ENCODE assay signal across 7 mouse cellular contexts in genomic region chr2:35514051-35514892, GRCm38 (mm10). TPM values are rescaled to one million over a fixed set of nuclear protein-coding genes. Genes with fewer than 3 reads are reported as not detected.
DNase-seq lines count a peak whose midpoint lies in the region; ATAC-seq and TF ChIP-seq lines count a peak whose summit lies in the region.

No protein-coding gene starts in this region.

- no peaks in the 10 kb centered on the region for H3K36me3 ChIP-seq in intestine, postnatal 0 days (ENCODE audit: control insufficient read depth, insufficient read depth)
- H3K36me3 ChIP-seq in lung, embryonic 14.5 days (ENCODE audit: insufficient read depth), result no peaks in the 10 kb centered on the region

- H3K4me2 ChIP-seq in intestine, postnatal 0 days (replicated peaks; ENCODE audit: low read depth), result 0 out of 2 replicates have a peak overlapping the region, but pooled peaks have one; percentile 13
- peak overlapping the region; percentile 29; the same call in 1 of the 2 replicates for H3K4me2 ChIP-seq in lung, embryonic 14.5 days

- intact Hi-C loops in left cerebral cortex, postnatal 25 days (cut with DNase I), result no loop called here

- H3K27me3 ChIP-seq in intestine, postnatal 0 days (replicated peaks; ENCODE audit: control insufficient read depth, insufficient read depth, low read length), result no peaks in the 10 kb centered on the region
- H3K27me3 ChIP-seq in lung, embryonic 14.5 days (ENCODE audit: insufficient read depth, low read length), result no peaks in the 10 kb centered on the region

- peak overlapping the region; percentile 42; the same call in 1 of the 2 replicates for H3K27ac ChIP-seq in intestine, postnatal 0 days (ENCODE audit: low read depth, low read length)
- peak overlapping the region; percentile 91 for H3K27ac ChIP-seq in lung, embryonic 14.5 days (ENCODE audit: low read depth)

- ATAC-seq in intestine, postnatal 0 days, result 0 out of 2 replicates have a peak, but pooled peaks have one; percentile 7
- ATAC-seq in lung, embryonic 14.5 days (ENCODE audit: insufficient read depth), result peak; percentile 92

- no peak for TF ChIP-seq CTCF in intestine, postnatal 0 days (IDR thresholded peaks at IDR 0.05; ENCODE audit: low read depth)
- TF ChIP-seq CTCF in lung, embryonic 14.5 days (IDR thresholded peaks at IDR 0.05; ENCODE audit: low read depth), result no peak

- no peaks in the 10 kb centered on the region for H3K4me1 ChIP-seq in intestine, postnatal 0 days (replicated peaks; ENCODE audit: control insufficient read depth, insufficient read depth, low read length)
- peaks cover 10% of the 10 kb centered on the region for H3K4me1 ChIP-seq in lung, embryonic 14.5 days (ENCODE audit: insufficient read depth)

- no peak overlapping the region for H3K4me3 ChIP-seq in intestine, postnatal 0 days (ENCODE audit: low read depth, low read length)
- H3K4me3 ChIP-seq in lung, embryonic 14.5 days (ENCODE audit: low read depth, low read length), result no peak overlapping the region

- no peak overlapping the region for H3K9ac ChIP-seq in intestine, postnatal 0 days (ENCODE audit: low read depth, low read length)
- no peak overlapping the region for H3K9ac ChIP-seq in lung, embryonic 14.5 days

- DNase-seq in adipocyte (ENCODE audit: low spot score), result peak; percentile 90
- peak; percentile 66 for DNase-seq in adrenal gland, postnatal 25 days
- DNase-seq in heart, adult 18-20 months, result peak; percentile 80 to 84
- DNase-seq in lung, embryonic 14.5 days, result peak; percentile 95
- DNase-seq in skeletal muscle tissue, adult 2 months (ENCODE audit: low read depth, low spot score), result peak; percentile 32
- no peak for DNase-seq in left cerebral cortex, postnatal 25 days (ENCODE audit: low spot score in 2 of 2)

- 38% methylated on average over 14 of the region's 14 CpGs for WGBS in intestine, postnatal 0 days
- WGBS in lung, embryonic 14.5 days, result 21% methylated on average over 14 of the region's 14 CpGs

- H3K9me3 ChIP-seq in intestine, postnatal 0 days (ENCODE audit: control insufficient read depth), result no peaks in the 10 kb centered on the region
- no peaks in the 10 kb centered on the region for H3K9me3 ChIP-seq in lung, embryonic 14.5 days (ENCODE audit: low read depth, low read length)

RNA-seq across cellular contexts. Expression of gene Dab2ip, which starts 43.8 kb away (rescaled TPM):
- total RNA-seq in adrenal gland, postnatal 25 days (2021), result 96.1 and 137 TPM in 2 replicates
- total RNA-seq in heart, adult 18-20 months (2021), result 10 to 100 TPM; 42.4 to 44.1 TPM
- polyA plus RNA-seq in intestine, postnatal 0 days (2015; fragmentation: Nextera tagmentation; extraction: Ambion mirVana), result 41.3 and 48.5 TPM in 2 replicates
- 51.7 and 61.4 TPM in 2 replicates for polyA plus RNA-seq in lung, embryonic 14.5 days (2014; fragmentation: Nextera tagmentation; extraction: Ambion mirVana)
- 100 to 1,000 TPM; 143 to 154 TPM for total RNA-seq in left cerebral cortex, postnatal 25 days (2021)

RNA-seq across cellular contexts. Expression of gene Ggta1, which starts 51.2 kb away (rescaled TPM):
- total RNA-seq in adrenal gland, postnatal 25 days (2021), result 8.1 and 13.4 TPM in 2 replicates
- total RNA-seq in heart, adult 18-20 months (2021), result 10 to 100 TPM; 13.6 to 17.0 TPM
- 6.4 and 7.0 TPM in 2 replicates for polyA plus RNA-seq in intestine, postnatal 0 days (2015; fragmentation: Nextera tagmentation; extraction: Ambion mirVana)
- polyA plus RNA-seq in lung, embryonic 14.5 days (2014; fragmentation: Nextera tagmentation; extraction: Ambion mirVana), result 16.4 and 16.9 TPM in 2 replicates
- 1 to 10 TPM; 2.8 to 3.4 TPM for total RNA-seq in left cerebral cortex, postnatal 25 days (2021)

Comparison
In these comparisons a context has a peak if more than half of its experiments do, and no peak if none do; other contexts are left out.
1. DNase-seq: peak in adipocyte (single experiment), adrenal gland, postnatal 25 days (single experiment), heart, adult 18-20 months (2 of 2), lung, embryonic 14.5 days (single experiment) and skeletal muscle tissue, adult 2 months (single experiment); none in left cerebral cortex, postnatal 25 days (0 of 2).